Mouse (Mus musculus) midbrain, embryonic 16.5 days (tissue): Measurements from ENCODE around the gene Phf10. TPM values are rescaled to one million over a fixed set of nuclear protein-coding genes. Genes with fewer than 3 reads are reported as not detected.
A peak's percentile ranks its signal among the peaks of the same experiment; 100 is the strongest.
"Not testable (repeated sequence)": the region's sequence is repeated elsewhere in the genome, so short reads cannot be mapped to it uniquely, and the experiment has no call there.

Experiments used
- ATAC-seq: fragments of 200-750 bp; cut with Nextera tagmentation; 2 replicates; pipeline ENCODE4 v1.8.0; 2017; ENCODE audit warnings: moderate TSS enrichment
- H3K27ac ChIP-seq: fragments of 300-500 bp; sonication (generic); 2 replicates; pipeline ENCODE4 v1.5.1; 2014; ENCODE audit warnings: mild to moderate bottlenecking, low read length, mixed read lengths
- H3K27me3 ChIP-seq: fragments of 300-500 bp; sonication (generic); 2 replicates; pipeline ENCODE4 v1.6.1; 2014; ENCODE audit warnings: low read depth, low read length, mixed read lengths; ENCODE audit not compliant: control insufficient read depth, insufficient read depth
- H3K36me3 ChIP-seq: fragments of 300-500 bp; sonication (generic); 2 replicates; pipeline ENCODE4 v1.6.1; 2014; ENCODE audit warnings: mild to moderate bottlenecking, low read length, moderate library complexity, mixed read lengths; ENCODE audit not compliant: control insufficient read depth, insufficient read depth
- H3K4me1 ChIP-seq: fragments of 300-500 bp; sonication (generic); 2 replicates; pipeline ENCODE4 v1.6.1; 2014; ENCODE audit warnings: mild to moderate bottlenecking, low read length, mixed read lengths; ENCODE audit not compliant: control insufficient read depth, insufficient read depth
- H3K4me2 ChIP-seq: fragments of 300-500 bp; sonication (generic); 2 replicates; pipeline ENCODE4 v1.6.1; 2014; ENCODE audit warnings: mild to moderate bottlenecking, low read length, mixed read lengths
- H3K4me3 ChIP-seq: fragments of 300-500 bp; sonication (generic); 2 replicates; pipeline ENCODE4 v1.5.1; 2014; ENCODE audit warnings: low read depth, mild to moderate bottlenecking, low read length, moderate library complexity, mixed read lengths
- H3K9ac ChIP-seq: fragments of 300-500 bp; sonication (generic); 2 replicates; pipeline ENCODE4 v1.6.1; 2014; ENCODE audit warnings: low read depth, low read length, mixed read lengths
- H3K9me3 ChIP-seq: fragments of 300-500 bp; sonication (generic); replicated peaks from 2 replicates; pipeline ENCODE4 v1.6.1; 2014; ENCODE audit warnings: mild to moderate bottlenecking, low read length, mixed read lengths; ENCODE audit not compliant: control insufficient read depth, poor library complexity, severe bottlenecking
- WGBS: fragments of 180-500 bp; shearing (Covaris S2); extraction: QIAGEN DNeasy Blood & Tissue Kit; methylation state at CpG from one replicate; pipeline ENCODE4 v1.1.7; 2014; 5-methylcytosine and 5-hydroxymethylcytosine counted together
- polyA plus RNA-seq: library from polyadenylated mRNA; unstranded; fragments of >200 nt; fragmentation: Nextera tagmentation; extraction: Ambion mirVana; gene quantifications from 2 replicates; pipeline ENCODE4 v1.2.1, GENCODE M21; 2015

Gene Phf10
- polyA plus RNA-seq, 1 experiment from 2014 or later, result 12.8 TPM

GRCm38 (mm10) chr17:14909331-14909730, 51.7 kb downstream of the Phf10 start:
- H3K4me2 ChIP-seq, result no peak overlapping the region
- WGBS, result 87% methylated on average over 5 of the region's 5 CpGs
- H3K4me1 ChIP-seq, result peaks cover 3% of the 10 kb centered on the region; the same call in 1 of the 2 replicates

GRCm38 (mm10) chr17:14907136-14907535, 53.9 kb downstream of the Phf10 start:
- no peak overlapping the region for H3K9ac ChIP-seq
- ATAC-seq, result no peak
- WGBS, result 72% methylated on average over 12 of the region's 12 CpGs

More at GRCm38 (mm10) chr17:14909331-14909730, 51.7 kb downstream of the Phf10 start:
- H3K27me3 ChIP-seq, result no peaks in the 10 kb centered on the region
- H3K4me3 ChIP-seq, result no peak overlapping the region
- H3K9ac ChIP-seq, result no peak overlapping the region
- no peaks in the 10 kb centered on the region for H3K36me3 ChIP-seq
- H3K27ac ChIP-seq, result no peak overlapping the region
- ATAC-seq, result no peak
- H3K9me3 ChIP-seq, result no peaks in the 10 kb centered on the region

GRCm38 (mm10) chr17:14906611-14907010, 54.5 kb downstream of the Phf10 start:
- ATAC-seq, result no peak
- Histone ChIP-seq H3K36me3 (no peaks in the 10 kb centered on the region), H3K9ac (no peak overlapping the region), H3K4me3 (no peak overlapping the region), H3K27me3 (no peaks in the 10 kb centered on the region), H3K4me1 (peaks cover 3% of the 10 kb centered on the region; the same call in 1 of the 2 replicates), H3K9me3 (no peaks in the 10 kb centered on the region), H3K4me2 (no peak overlapping the region), H3K27ac (no peak overlapping the region)
- 34% methylated on average over 1 of the region's 1 CpGs for WGBS

More at GRCm38 (mm10) chr17:14907136-14907535, 53.9 kb downstream of the Phf10 start:
- H3K27me3 ChIP-seq, result no peaks in the 10 kb centered on the region
- H3K9me3 ChIP-seq, result no peaks in the 10 kb centered on the region
- H3K27ac ChIP-seq, result no peak overlapping the region
- peaks cover 3% of the 10 kb centered on the region; the same call in 1 of the 2 replicates for H3K4me1 ChIP-seq
- no peak overlapping the region for H3K4me3 ChIP-seq
- no peak overlapping the region for H3K4me2 ChIP-seq
- H3K36me3 ChIP-seq, result no peaks in the 10 kb centered on the region

GRCm38 (mm10) chr17:14904637-14905265, 56.3 kb downstream of the Phf10 start:
- Histone ChIP-seq H3K4me3 (no peak overlapping the region), H3K36me3 (no peaks in the 10 kb centered on the region), H3K9me3 (no peaks in the 10 kb centered on the region), H3K4me1 (peaks cover 3% of the 10 kb centered on the region; the same call in 1 of the 2 replicates), H3K27me3 (no peaks in the 10 kb centered on the region), H3K27ac (no peak overlapping the region), H3K4me2 (no peak overlapping the region), H3K9ac (no peak overlapping the region)
- ATAC-seq, result peak; percentile 78
- WGBS, result 56% methylated on average over 7 of the region's 7 CpGs

GRCm38 (mm10) chr17:14904206-14904605, 56.9 kb downstream of the Phf10 start:
- Histone ChIP-seq H3K4me2 (no peak overlapping the region), H3K36me3 (no peaks in the 10 kb centered on the region), H3K4me1 (peaks cover 3% of the 10 kb centered on the region; the same call in 1 of the 2 replicates), H3K27me3 (no peaks in the 10 kb centered on the region), H3K9me3 (no peaks in the 10 kb centered on the region), H3K9ac (no peak overlapping the region), H3K27ac (no peak overlapping the region), H3K4me3 (no peak overlapping the region)
- ATAC-seq, result 0 out of 2 replicates have a peak, but pooled peaks have one; percentile 4
- WGBS, result 86% methylated on average over 6 of the region's 6 CpGs

GRCm38 (mm10) chr17:14903212-14903611, 57.9 kb downstream of the Phf10 start:
- H3K27me3 ChIP-seq, result no peaks in the 10 kb centered on the region
- peaks cover 3% of the 10 kb centered on the region; the same call in 1 of the 2 replicates for H3K4me1 ChIP-seq
- no peak overlapping the region for H3K27ac ChIP-seq
- no peaks in the 10 kb centered on the region for H3K36me3 ChIP-seq
- ATAC-seq, result no peak
- no peaks in the 10 kb centered on the region for H3K9me3 ChIP-seq
- no peak overlapping the region for H3K9ac ChIP-seq
- WGBS, result 78% methylated on average over 3 of the region's 3 CpGs
- no peak overlapping the region for H3K4me2 ChIP-seq
- no peak overlapping the region for H3K4me3 ChIP-seq

- Histone ChIP-seq H3K9me3 (no peaks in the 10 kb centered on the region), H3K4me1 (no peaks in the 10 kb centered on the region), H3K4me2 (no peak overlapping the region), H3K36me3 (no peaks in the 10 kb centered on the region), H3K9ac (no peak overlapping the region), H3K27ac (no peak overlapping the region), H3K27me3 (no peaks in the 10 kb centered on the region), H3K4me3 (no peak overlapping the region)
- 85% methylated on average over 1 of the region's 1 CpGs for WGBS
- no peak for ATAC-seq
Observed at GRCm38 (mm10) chr17:14898972-14899371, 62.1 kb downstream of the Phf10 start.

- not testable (repeated sequence) for H3K9ac ChIP-seq, H3K4me2 ChIP-seq, H3K27me3 ChIP-seq, H3K4me1 ChIP-seq, H3K9me3 ChIP-seq, H3K27ac ChIP-seq, H3K36me3 ChIP-seq, ATAC-seq, H3K4me3 ChIP-seq
Observed at GRCm38 (mm10) chr17:14895058-14895457, 66.0 kb downstream of the Phf10 start.
